Mouse (Mus musculus) forebrain, embryonic 15.5 days (tissue): ENCODE data around the gene R3hdml. TPM values are rescaled to one million over a fixed set of nuclear protein-coding genes. Genes with fewer than 3 reads are reported as not detected.

Source experiments
- ATAC-seq: fragments of 200-750 bp; cut with Nextera tagmentation; replicated peaks from 2 replicates; pipeline ENCODE4 v1.8.0; 2017; ENCODE audit warnings: mild to moderate bottlenecking, moderate TSS enrichment, moderate library complexity
- H3K27ac ChIP-seq: fragments of 300-500 bp; sonication (generic); replicated peaks from 2 replicates; pipeline ENCODE4 v1.5.1; 2015; ENCODE audit warnings: mild to moderate bottlenecking, inconsistent platforms
- H3K27me3 ChIP-seq: fragments of 300-500 bp; sonication (generic); 2 replicates; pipeline ENCODE4 v1.6.1; 2015; ENCODE audit warnings: inconsistent platforms
- H3K36me3 ChIP-seq: fragments of 300-500 bp; sonication (generic); 2 replicates; pipeline ENCODE4 v1.6.1; 2015; ENCODE audit warnings: mild to moderate bottlenecking, inconsistent platforms
- H3K4me1 ChIP-seq: fragments of 300-500 bp; sonication (generic); 2 replicates; pipeline ENCODE4 v1.6.1; 2015; ENCODE audit warnings: inconsistent platforms
- H3K4me2 ChIP-seq: fragments of 300-500 bp; sonication (generic); replicated peaks from 2 replicates; pipeline ENCODE4 v1.6.1; 2015; ENCODE audit warnings: mild to moderate bottlenecking, inconsistent platforms
- H3K4me3 ChIP-seq: fragments of 300-500 bp; sonication (generic); 2 replicates; pipeline ENCODE4 v1.5.1; 2015; ENCODE audit warnings: mild to moderate bottlenecking, inconsistent platforms
- H3K9ac ChIP-seq: fragments of 300-500 bp; sonication (generic); replicated peaks from 2 replicates; pipeline ENCODE4 v1.6.1; 2015; ENCODE audit warnings: mild to moderate bottlenecking, inconsistent platforms
- H3K9me3 ChIP-seq: fragments of 300-500 bp; sonication (generic); 2 replicates; pipeline ENCODE4 v1.6.1; 2016; ENCODE audit warnings: inconsistent platforms
- WGBS: fragments of 180-500 bp; shearing (Covaris S2); methylation state at CpG from one replicate; pipeline ENCODE4 v1.1.7; 2015; ENCODE audit warnings: mixed read lengths; 5-methylcytosine and 5-hydroxymethylcytosine counted together
- polyA plus RNA-seq: library from polyadenylated mRNA; unstranded; fragments of >200 nt; fragmentation: Nextera tagmentation; extraction: Ambion mirVana; gene quantifications from 2 replicates; pipeline ENCODE4 v1.2.1, GENCODE M21; 2015

Gene R3hdml
- polyA plus RNA-seq, 1 experiment from 2014 or later = not detected

- Histone ChIP-seq H3K27me3 (no peaks in the 10 kb centered on the region), H3K4me2 (no peak overlapping the region), H3K36me3 (no peaks in the 10 kb centered on the region), H3K27ac (no peak overlapping the region), H3K9ac (no peak overlapping the region), H3K4me1 (no peaks in the 10 kb centered on the region), H3K9me3 (no peaks in the 10 kb centered on the region), H3K4me3 (no peak overlapping the region)
- WGBS = 79% methylated on average over 14 of the region's 14 CpGs
- no peak for ATAC-seq
These were observed 54.7 kb downstream of the R3hdml start for GRCm38 (mm10) chr2:163546623-163547318.

GRCm38 (mm10) chr2:163548822-163549221 is 56.7 kb downstream of the R3hdml start:
- Histone ChIP-seq H3K9me3 (no peaks in the 10 kb centered on the region), H3K27ac (no peak overlapping the region), H3K4me2 (no peak overlapping the region), H3K27me3 (no peaks in the 10 kb centered on the region), H3K36me3 (no peaks in the 10 kb centered on the region), H3K9ac (no peak overlapping the region), H3K4me1 (no peaks in the 10 kb centered on the region), H3K4me3 (no peak overlapping the region)
- WGBS = 80% methylated on average over 6 of the region's 6 CpGs
- ATAC-seq = no peak

- H3K27me3 ChIP-seq = no peaks in the 10 kb centered on the region
- WGBS = 31% methylated on average over 6 of the region's 6 CpGs
- no peak for ATAC-seq
- no peak overlapping the region for H3K9ac ChIP-seq
- no peaks in the 10 kb centered on the region for H3K9me3 ChIP-seq
- no peaks in the 10 kb centered on the region for H3K4me1 ChIP-seq
- H3K27ac ChIP-seq = no peak overlapping the region
- no peaks in the 10 kb centered on the region for H3K36me3 ChIP-seq
- H3K4me2 ChIP-seq = no peak overlapping the region
- H3K4me3 ChIP-seq = no peak overlapping the region
These were observed 57.7 kb downstream of the R3hdml start for GRCm38 (mm10) chr2:163549786-163550185.

Other genes starting within 250 kb of the R3hdml start
- gene Jph2, start 94.3 kb upstream of the R3hdml start, polyA plus RNA-seq = 0.22 and 0.25 TPM in 2 replicates
- gene Oser1, start 67.6 kb upstream of the R3hdml start, polyA plus RNA-seq = 75.4 and 79.1 TPM in 2 replicates
- gene Gdap1l1, start 53.8 kb upstream of the R3hdml start, polyA plus RNA-seq = 111 and 112 TPM in 2 replicates
- gene Fitm2, start 19.7 kb upstream of the R3hdml start, polyA plus RNA-seq = 11.4 and 12.3 TPM in 2 replicates
- gene Hnf4a, start 14.5 kb downstream of the R3hdml start, polyA plus RNA-seq = not detected in 2 replicates
- gene Ttpal, start 110.0 kb downstream of the R3hdml start, polyA plus RNA-seq = 43.3 and 44.4 TPM in 2 replicates
- 27.9 and 28.8 TPM in 2 replicates for gene Serinc3, start 152.8 kb downstream of the R3hdml start, polyA plus RNA-seq
- 157 and 165 TPM in 2 replicates for gene Pkig, start 166.1 kb downstream of the R3hdml start, polyA plus RNA-seq